Mouse (Mus musculus) embryo, embryonic 10.5 days (tissue): ENCODE measurements at regions not wholly inside any gene's neighbourhood (a gene's known extent, or its start where the extent isn't known, plus 50 kb on each side); places are given as distances from the start of the nearest gene placed in this dataset.
A peak's percentile ranks its signal among the peaks of the same experiment; 100 is the strongest.

Experiments
- DNase-seq: peaks from one replicate; pipeline ENCODE4 v3.0.0-alpha.2; 2015; ENCODE audit warnings: low spot score

DNA sequence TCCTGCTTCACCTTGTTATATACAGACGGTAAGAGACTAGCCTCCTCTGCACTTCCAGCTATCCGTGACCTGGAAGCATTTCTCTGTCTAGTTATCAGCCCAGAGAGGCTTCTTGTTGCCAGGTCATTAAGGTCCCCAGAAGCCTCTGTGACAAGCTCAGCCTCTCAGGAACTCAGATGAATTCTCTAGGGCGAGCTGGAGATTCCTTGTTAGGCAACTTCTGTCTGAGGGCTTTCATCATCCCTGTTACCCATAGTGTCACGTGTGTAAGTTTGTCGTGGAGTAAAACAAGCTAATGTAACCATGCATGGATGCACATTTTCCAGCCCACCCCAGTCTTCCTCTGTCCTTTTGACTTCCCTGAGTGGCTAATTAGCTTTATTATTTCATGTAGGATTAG is 126.3 kb upstream of the Ednra start:
- DNase-seq, result no peak

- DNase-seq, result peak; percentile 38
Observed at GRCm38 (mm10) chr8:77870264-77870663, 146.0 kb upstream of the Ednra start.

- no peak for DNase-seq
Observed at GRCm38 (mm10) chr8:77872771-77873170, 148.5 kb upstream of the Ednra start.

DNA sequence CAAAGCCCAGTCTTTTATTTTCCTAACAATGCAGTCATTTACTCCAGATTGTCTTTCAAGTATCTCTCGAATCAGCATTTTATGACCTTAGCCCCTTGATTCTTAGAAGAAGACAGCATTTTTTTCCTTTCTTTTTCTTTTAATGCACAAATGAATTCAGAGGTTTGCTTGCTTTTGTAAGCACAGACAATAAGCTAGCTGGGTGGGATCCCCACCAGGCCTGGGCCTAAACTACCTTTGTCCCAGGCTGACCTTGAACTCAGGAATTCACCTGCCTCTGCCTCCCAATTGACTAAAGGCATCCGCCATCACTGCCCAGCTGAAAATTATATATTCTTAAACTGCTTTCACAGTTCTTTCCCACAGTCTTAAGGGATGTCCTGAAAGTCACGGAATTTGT is 195.5 kb upstream of the Ednra start:
- no peak for DNase-seq

GRCm38 (mm10) chr8:77921868-77922267 is 197.6 kb upstream of the Ednra start:
- no peak for DNase-seq

DNA sequence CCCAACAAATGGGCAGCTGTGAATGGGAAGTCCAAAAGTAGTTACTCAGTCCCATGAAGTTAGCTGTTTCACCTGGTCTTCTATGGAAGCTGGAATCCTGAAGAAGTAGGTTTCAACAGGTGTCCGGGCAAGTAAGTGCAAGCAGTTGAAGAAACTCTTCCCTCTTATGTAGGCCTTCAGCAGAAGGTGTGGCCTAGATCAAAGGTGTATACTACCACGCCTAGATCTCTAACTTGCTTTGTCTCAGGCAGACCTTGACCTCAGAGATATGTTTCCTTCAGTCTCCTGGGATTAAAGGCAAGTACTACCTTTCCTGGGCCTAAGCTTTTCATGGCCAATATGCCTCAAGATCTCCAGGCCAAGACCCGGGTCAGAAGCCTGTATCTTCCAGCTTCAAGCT is 223.4 kb upstream of the Ednra start:
- no peak for DNase-seq

DNA sequence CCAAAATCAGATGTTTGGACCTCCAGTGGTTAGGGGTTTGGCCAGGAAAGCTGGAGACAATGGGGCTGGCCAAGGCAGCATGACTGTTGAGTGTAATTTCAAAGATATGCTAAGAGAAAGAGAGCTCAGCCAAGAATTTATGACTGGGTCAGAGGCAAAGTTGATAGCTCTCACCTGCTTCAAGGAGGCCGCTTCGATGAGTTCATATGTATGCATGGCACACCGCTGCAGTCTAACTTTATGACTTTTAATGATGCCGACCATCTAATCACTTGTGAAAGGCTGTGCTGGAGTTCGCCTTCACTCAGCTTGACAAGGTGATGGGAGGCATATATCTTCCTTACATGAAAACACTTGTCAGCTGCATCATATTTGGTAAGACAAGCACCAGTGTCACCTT is 225.4 kb upstream of the Ednra start:
- DNase-seq, result no peak

DNA sequence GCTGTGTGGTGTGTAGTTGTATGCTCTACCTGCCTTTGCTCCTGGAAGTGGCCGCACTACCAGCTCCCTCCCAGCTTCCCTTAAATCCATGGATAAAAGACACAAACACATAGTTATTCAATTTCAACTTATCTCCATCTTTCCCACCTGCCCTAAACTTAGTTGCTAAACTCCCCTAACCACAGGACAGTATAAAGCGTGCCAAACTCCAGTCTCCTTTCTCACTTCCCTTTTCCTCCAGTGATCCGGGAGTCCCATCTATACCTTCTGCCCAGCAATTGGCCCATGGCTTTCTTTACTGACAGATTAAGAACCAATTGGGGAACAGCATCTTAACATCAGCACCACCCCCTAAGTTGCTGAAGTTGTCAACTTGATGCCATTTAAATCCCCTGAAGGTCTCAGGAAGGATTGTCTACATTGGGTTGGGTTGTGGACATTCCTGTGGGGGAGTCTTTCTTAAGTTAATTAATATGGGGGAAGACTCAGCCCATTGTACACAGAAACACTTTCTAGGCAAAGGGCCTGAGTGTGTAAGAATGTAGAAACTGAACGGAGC is 234.6 kb upstream of the Ednra start:
- no peak for DNase-seq

GRCm38 (mm10) chr8:77963102-77963698 is 238.9 kb upstream of the Ednra start:
- peak; percentile 10 for DNase-seq

GRCm38 (mm10) chr8:77970378-77970777 is 242.7 kb upstream of the Ttc29 start:
- DNase-seq, result no peak

- no peak for DNase-seq
Observed at GRCm38 (mm10) chr8:77973714-77974113, 239.4 kb upstream of the Ttc29 start.

DNA sequence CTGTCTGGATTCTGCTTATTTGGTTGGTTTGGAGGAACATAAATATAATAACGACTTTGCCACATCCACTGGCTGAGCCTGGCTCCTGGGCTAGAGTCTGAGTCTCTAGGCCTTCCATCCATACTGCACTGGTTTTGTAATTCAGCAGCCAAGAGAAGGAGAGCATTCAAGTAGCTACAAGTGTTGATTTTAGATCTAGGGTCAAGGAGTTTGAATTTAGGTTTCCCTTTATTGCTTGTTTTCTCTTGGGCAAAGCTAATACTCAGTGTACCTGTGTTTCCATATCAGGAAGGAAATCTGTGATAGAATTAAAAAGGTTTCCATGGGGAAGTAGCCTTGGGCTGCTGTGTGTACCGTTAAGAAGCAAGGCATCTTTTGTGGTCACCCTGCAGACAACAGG is 234.0 kb upstream of the Ttc29 start:
- DNase-seq, result no peak

- no peak for DNase-seq
Observed at GRCm38 (mm10) chr8:77980701-77981100, 232.4 kb upstream of the Ttc29 start.

DNA sequence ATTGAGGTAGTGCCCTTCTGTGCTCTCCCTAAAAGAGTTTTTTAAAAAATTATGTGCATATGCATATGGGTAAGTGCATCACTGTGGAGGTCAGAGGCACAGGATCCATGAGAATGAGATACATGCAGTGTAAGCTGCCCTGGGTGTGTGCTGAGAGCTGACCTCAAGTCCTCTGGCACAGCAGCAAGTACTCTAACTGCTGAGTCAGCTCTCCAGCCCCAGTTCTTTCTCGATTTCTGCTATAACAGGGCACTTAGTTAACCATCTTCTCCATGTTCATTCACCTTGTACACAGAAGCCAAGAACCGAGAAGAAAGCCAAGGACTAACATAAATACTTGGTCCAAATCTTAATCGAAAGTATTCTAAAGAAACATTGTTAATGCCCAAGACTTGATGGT is 231.1 kb upstream of the Ttc29 start:
- DNase-seq, result no peak

DNA sequence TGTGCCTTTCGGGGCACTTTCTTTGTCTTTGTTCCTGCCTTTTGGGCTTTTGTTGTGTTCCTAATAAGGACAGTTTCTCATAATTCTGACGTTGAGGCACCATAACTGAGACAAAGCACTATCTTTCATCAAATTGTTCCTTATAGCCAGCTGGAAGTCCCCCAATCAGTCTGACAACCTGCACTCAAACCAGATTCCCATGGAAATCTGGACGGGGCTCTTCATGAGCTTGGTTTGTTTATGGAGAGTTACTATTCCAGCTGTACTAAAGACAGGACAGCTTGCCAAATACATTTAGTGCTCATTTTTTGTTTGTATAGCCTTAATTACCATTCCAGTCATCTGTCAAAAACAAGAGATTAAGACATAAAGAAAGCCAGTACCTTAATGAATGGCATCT is 229.6 kb upstream of the Ttc29 start:
- DNase-seq, result no peak

DNA sequence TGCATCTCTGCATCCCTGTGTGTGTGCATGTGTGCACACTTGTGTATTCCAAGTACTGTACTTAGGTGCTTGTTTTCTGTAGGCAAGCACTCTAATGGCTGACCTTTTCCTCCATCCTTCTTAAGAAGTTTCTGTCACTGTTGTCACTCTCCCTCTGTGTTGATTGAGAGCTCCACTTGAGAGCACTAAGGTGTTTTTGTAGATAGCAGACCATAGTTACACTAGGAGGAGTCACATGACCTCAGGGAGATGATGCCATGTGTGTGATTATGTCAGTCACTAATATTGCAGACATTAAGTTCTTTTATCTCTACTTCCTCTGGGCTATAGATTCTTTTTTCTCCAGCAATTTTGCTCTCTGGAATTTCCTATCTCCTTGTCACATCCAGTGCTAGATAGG is 225.9 kb upstream of the Ttc29 start:
- DNase-seq, result no peak

- peak; percentile 17 for DNase-seq
Observed at GRCm38 (mm10) chr8:77988291-77989056, 224.6 kb upstream of the Ttc29 start.

DNA sequence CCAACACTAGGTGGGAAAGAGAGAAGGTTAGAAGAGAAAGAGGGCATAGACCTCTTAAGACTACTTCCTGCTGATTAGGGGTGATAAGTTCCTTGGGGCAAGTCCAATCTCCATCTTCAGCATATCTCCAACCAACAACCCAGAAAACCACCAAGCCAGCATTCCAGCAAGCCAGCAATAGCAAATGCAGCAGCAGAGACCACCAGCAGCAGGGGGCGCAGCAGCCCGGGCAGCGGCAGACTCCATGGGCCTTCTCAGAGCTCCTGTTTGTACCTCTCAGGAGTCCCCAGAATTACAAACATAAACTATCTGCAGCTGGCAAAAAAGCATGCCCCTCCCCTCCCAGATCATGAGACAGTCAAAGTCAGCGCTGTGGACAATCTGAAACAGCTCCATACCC is 222.0 kb upstream of the Ttc29 start:
- peak; percentile 14 for DNase-seq

- DNase-seq, result no peak
Observed at GRCm38 (mm10) chr8:78000303-78000702, 212.8 kb upstream of the Ttc29 start.

GRCm38 (mm10) chr8:78001656-78002055 is 211.4 kb upstream of the Ttc29 start:
- no peak for DNase-seq

DNA sequence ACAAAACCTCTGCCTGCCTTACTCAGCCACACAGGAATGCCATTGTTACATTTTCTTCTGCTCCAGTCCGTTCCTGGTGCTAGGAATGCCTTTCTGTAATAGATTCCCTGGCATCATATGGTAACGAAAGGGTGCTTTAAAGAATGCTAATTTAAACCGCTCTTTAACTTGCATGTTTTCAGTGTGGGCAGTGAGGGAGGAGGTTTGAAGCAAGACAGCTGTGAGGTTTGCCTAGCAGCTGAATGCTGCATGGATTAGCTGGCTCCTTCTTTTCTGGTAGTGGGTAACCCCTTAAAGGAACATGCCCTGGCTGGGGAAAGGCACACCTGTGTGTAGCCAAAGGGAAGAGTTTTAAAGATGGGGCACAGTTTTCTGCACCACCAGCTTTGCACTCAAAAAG is 211.0 kb upstream of the Ttc29 start:
- peak; percentile 21 for DNase-seq

DNA sequence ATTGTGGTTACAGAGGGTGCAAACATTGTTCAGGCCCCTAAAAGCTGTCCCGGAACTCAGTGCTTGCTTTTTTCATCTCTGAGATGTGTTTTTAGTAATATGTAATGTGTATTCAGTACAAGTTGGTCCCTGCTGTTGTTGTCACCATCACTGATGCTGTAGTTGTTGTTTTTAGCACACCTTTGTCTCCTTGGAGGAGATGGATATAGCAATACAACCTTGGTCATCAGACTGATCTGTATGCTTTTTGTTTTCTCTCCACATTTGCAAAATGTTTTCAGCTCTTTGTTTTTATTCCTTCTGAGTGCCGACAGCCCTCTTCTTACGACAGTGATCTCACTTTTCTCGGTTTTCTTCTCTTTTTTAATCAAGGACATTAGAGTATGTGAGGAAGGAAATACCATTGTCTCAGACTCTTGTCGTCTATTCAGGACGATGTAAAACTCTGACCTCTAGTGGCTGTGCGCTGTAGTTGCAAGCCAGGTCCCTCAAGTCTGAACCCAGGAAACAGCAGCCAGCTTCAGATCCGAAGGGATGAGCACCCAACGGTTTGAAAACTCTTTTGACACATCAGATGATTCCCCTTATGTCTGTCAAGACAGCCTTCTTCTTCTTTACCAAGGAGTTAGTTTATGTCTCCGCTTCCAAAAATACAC is 209.1 kb upstream of the Ttc29 start:
- DNase-seq, result peak; percentile 89

DNA sequence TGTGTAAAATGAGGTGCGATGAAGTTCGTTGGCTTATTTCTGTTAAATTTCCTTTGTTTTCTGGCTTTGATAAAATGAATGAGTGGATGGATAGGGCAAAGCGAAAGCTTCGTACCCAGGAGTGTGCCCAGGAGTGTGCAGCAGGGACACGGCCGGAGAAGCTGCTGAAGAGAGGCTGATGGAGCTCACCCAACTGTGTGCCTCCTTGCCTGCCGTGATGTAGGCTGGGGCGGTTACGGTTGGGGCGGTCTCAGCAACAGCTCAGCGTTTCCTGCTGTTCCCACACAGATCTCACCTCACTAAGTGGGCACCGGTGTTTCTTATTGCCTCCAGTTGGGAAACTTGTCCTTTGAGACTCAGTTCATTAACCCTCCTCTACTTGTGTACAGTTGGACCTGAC is 208.2 kb upstream of the Ttc29 start:
- no peak for DNase-seq
